Mouse (Mus musculus) left cerebral cortex, adult 2 months (tissue): Measurements from ENCODE around the gene Rassf3. TPM values are rescaled to one million over a fixed set of nuclear protein-coding genes. Genes with fewer than 3 reads are reported as not detected.
A peak's percentile ranks its signal among the peaks of the same experiment; 100 is the strongest.

Experiments used
- DNase-seq, 2 experiments: peaks; one replicate each; pipeline ENCODE4 v3.0.0; 2021 to 2022; ENCODE audit warnings: low spot score in 2 of 2, mixed read lengths in 1 of 2; ENCODE audit errors: extremely low spot score in 1 of 2
- H3K27ac ChIP-seq: fragments of 200-600 bp; 2 replicates; pipeline ENCODE4 v1.8.1; 2022
- H3K4me3 ChIP-seq: fragments of 200-600 bp; 2 replicates; pipeline ENCODE4 v1.8.1; 2022
- CTCF ChIP-seq: fragments of 200-600 bp; IDR thresholded peaks from 2 replicates; pipeline ENCODE4 v1.8.1; 2022; ENCODE audit warnings: antibody characterized with exemption, mild to moderate bottlenecking, moderate library complexity
- intact Hi-C: fragments of 180-260 bp; cut with DNase I; formaldehyde crosslinking; loops from one replicate; pipeline ENCODE4 v1.15.1; 2025
- total RNA-seq, 2 experiments: library from RNA; stranded (reverse); gene quantifications; 2 replicates each; pipeline ENCODE4 v1.2.3; 2021

Gene Rassf3
- total RNA-seq, 2 experiments from 2014 or later = 39.4 to 40.1 TPM

GRCm38 (mm10) chr10:121472593-121473217 lies 3.4 kb downstream of the Rassf3 start:
- H3K27ac ChIP-seq = peak overlapping the region; percentile 83
- no peak for TF ChIP-seq CTCF
- no peak overlapping the region for H3K4me3 ChIP-seq
- no peak for DNase-seq
- intact Hi-C loops = loop anchor here (2.0 to 10.0 kb wide), 3 partner anchors 35 to 168 kb away; no protein-coding TSS in a partner anchor

- intact Hi-C loops = loop anchor here (2.0 to 10.0 kb wide), 3 partner anchors 36 to 167 kb away; no protein-coding TSS in a partner anchor
- TF ChIP-seq CTCF = no peak
- no peak for DNase-seq
- Histone ChIP-seq H3K4me3 (no peak overlapping the region), H3K27ac (peak overlapping the region; percentile 83)
Observed at GRCm38 (mm10) chr10:121471570-121472197, 4.5 kb downstream of the Rassf3 start.

- intact Hi-C loops = loop anchor here (5.0 to 10.0 kb wide), 2 partner anchors 38 to 165 kb away; no protein-coding TSS in a partner anchor
- H3K27ac ChIP-seq = no peak overlapping the region
- TF ChIP-seq CTCF = no peak
- no peak for DNase-seq
- no peak overlapping the region for H3K4me3 ChIP-seq
Observed at GRCm38 (mm10) chr10:121469625-121470024, 6.5 kb downstream of the Rassf3 start.

GRCm38 (mm10) chr10:121468985-121469384 lies 7.2 kb downstream of the Rassf3 start:
- Histone ChIP-seq H3K4me3 (no peak overlapping the region), H3K27ac (no peak overlapping the region)
- intact Hi-C loops = no loop called here
- no peak for TF ChIP-seq CTCF
- DNase-seq = no peak

GRCm38 (mm10) chr10:121468261-121468660 lies 7.9 kb downstream of the Rassf3 start:
- DNase-seq = no peak
- H3K27ac ChIP-seq = no peak overlapping the region
- intact Hi-C loops = no loop called here
- no peak for TF ChIP-seq CTCF
- no peak overlapping the region for H3K4me3 ChIP-seq

GRCm38 (mm10) chr10:121467792-121468191 lies 8.4 kb downstream of the Rassf3 start:
- Histone ChIP-seq H3K27ac (no peak overlapping the region), H3K4me3 (no peak overlapping the region)
- TF ChIP-seq CTCF = no peak
- DNase-seq = no peak
- intact Hi-C loops = no loop called here

GRCm38 (mm10) chr10:121467016-121467415 lies 9.1 kb downstream of the Rassf3 start:
- no peak for TF ChIP-seq CTCF
- intact Hi-C loops = no loop called here
- Histone ChIP-seq H3K4me3 (no peak overlapping the region), H3K27ac (no peak overlapping the region)
- DNase-seq = no peak

- no peak overlapping the region for H3K4me3 ChIP-seq
- intact Hi-C loops = no loop called here
- TF ChIP-seq CTCF = no peak
Observed at GRCm38 (mm10) chr10:121465033-121465432, 11.1 kb downstream of the Rassf3 start.

GRCm38 (mm10) chr10:121462162-121462881 lies 13.8 kb downstream of the Rassf3 start:
- TF ChIP-seq CTCF = no peak
- H3K27ac ChIP-seq = peak overlapping the region; percentile 69; the same call in 1 of the 2 replicates
- intact Hi-C loops = no loop called here
- DNase-seq = no peak
- peak overlapping the region; percentile 40 for H3K4me3 ChIP-seq

More at GRCm38 (mm10) chr10:121465033-121465432, 11.1 kb downstream of the Rassf3 start:
- H3K27ac ChIP-seq = no peak overlapping the region
- DNase-seq = no peak

GRCm38 (mm10) chr10:121461404-121462161 lies 14.6 kb downstream of the Rassf3 start:
- Histone ChIP-seq H3K27ac (peak overlapping the region; percentile 69), H3K4me3 (peak overlapping the region; percentile 40)
- DNase-seq = no peak
- no peak for TF ChIP-seq CTCF
- intact Hi-C loops = no loop called here

GRCm38 (mm10) chr10:121459124-121459853 lies 16.9 kb downstream of the Rassf3 start:
- Histone ChIP-seq H3K27ac (no peak overlapping the region), H3K4me3 (no peak overlapping the region)
- intact Hi-C loops = no loop called here
- no peak for TF ChIP-seq CTCF
- DNase-seq = no peak
